Mouse (Mus musculus) small intestine, adult 2 months (tissue): ENCODE measurements around the gene Pgs1. TPM values are rescaled to one million over a fixed set of nuclear protein-coding genes. Genes with fewer than 3 reads are reported as not detected.

Experiments used
- H3K27ac ChIP-seq: fragments of 200-500 bp; 2 replicates; pipeline ENCODE4 v1.5.1; 2012; ENCODE audit warnings: low read depth, low read length, control low read depth, inconsistent platforms; ENCODE audit not compliant: insufficient read depth
- H3K27me3 ChIP-seq: fragments of 200-500 bp; 2 replicates; pipeline ENCODE4 v1.6.1; 2012; ENCODE audit warnings: mild to moderate bottlenecking, moderate library complexity, low read length, inconsistent platforms; ENCODE audit not compliant: control insufficient read depth, insufficient read depth
- H3K36me3 ChIP-seq: fragments of 200-500 bp; 2 replicates; pipeline ENCODE4 v1.6.1; 2012; ENCODE audit warnings: mild to moderate bottlenecking, low read length, control low read depth, inconsistent platforms; ENCODE audit not compliant: control insufficient read depth, insufficient read depth
- H3K4me1 ChIP-seq: fragments of 200-500 bp; 2 replicates; pipeline ENCODE4 v1.6.1; 2012; ENCODE audit warnings: low read length, inconsistent platforms, mixed read lengths; ENCODE audit not compliant: control insufficient read depth, insufficient read depth, insufficient read length
- H3K4me3 ChIP-seq: fragments of 200-500 bp; 2 replicates; pipeline ENCODE4 v1.5.1; 2012; ENCODE audit warnings: low read depth, mild to moderate bottlenecking, control low read depth, inconsistent platforms, low read length, moderate library complexity
- CTCF ChIP-seq: fragments of 200-500 bp; IDR thresholded peaks from 2 replicates; pipeline ENCODE4 v1.5.1; 2012; ENCODE audit warnings: low read depth, mild to moderate bottlenecking, control low read depth, inconsistent platforms, low read length, moderate library complexity, mixed read lengths; ENCODE audit not compliant: insufficient replicate concordance, insufficient read length; ENCODE audit errors: extremely low read depth
- POLR2A ChIP-seq: fragments of 200-500 bp; IDR thresholded peaks from 2 replicates; pipeline ENCODE4 v1.6.1; 2012; ENCODE audit warnings: low read depth, mild to moderate bottlenecking, control low read depth, inconsistent platforms, low read length, moderate library complexity
- WGBS: fragments of 180-500 bp; shearing (Covaris S2); methylation state at CpG from one replicate; pipeline ENCODE4 v1.1.7; 2018; 5-methylcytosine and 5-hydroxymethylcytosine counted together
- polyA plus RNA-seq: library from polyadenylated mRNA; depleted of rRNA; stranded (reverse); fragments of >200 nt; gene quantifications from 2 replicates; pipeline ENCODE4 v1.2.3, GENCODE M21; 2012

The Pgs1 gene
- polyA plus RNA-seq, 1 experiment: 35.0 TPM

DNA sequence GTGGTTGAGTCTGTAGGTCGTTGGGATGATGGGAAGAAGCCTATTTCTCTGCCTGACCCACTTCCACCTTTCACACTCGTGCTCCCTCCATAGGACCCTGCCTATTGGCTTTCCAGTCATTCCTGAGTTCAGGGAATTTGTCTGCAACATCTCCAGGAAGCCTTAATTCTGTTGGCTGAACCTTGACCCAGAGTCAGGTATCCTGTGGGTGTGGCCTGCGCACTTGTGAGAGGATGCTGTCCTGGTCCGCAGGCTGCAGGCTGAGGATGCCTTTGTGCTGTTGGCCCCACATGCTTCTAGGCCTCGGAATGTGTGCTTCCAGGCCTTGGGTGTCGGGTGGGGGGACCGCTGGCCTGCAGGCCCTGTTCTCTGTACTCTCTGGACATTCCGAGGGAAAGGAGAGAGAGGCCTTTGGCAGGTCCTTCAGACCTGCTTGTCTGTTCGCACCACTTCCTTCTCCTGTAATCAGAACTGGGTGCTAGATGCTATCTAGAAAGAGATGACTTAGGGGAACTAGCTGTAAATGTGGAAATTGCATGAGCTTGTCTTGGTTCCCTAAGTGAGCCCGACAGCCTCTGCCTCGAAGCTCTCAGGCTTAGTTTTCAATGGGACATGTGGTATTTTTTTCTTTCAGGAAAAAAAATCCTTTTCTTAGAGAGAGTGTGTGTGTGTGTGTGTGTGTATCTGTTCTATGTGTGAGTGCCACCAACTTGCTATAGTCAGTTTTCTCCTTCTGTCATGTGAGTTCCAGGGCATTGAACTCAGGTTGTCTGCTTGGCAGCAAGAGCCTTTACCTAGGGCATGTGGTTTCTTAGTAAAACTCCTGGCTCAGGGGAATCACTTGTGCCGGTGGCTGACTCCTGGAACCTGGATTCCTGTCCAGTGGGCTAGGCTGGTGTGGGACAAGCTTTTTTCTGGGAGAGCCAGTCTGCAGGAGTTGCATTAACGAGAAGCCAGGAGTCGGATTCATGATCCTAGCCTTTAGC, 7.4 kb downstream of the Pgs1 start:
- H3K4me3 ChIP-seq: no peak overlapping the region
- peaks cover 60% of the 10 kb centered on the region for H3K4me1 ChIP-seq
- WGBS: 53% methylated on average over 14 of the region's 14 CpGs
- H3K36me3 ChIP-seq: peaks cover 1% of the 10 kb centered on the region; the same call in 1 of the 2 replicates
- no peaks in the 10 kb centered on the region for H3K27me3 ChIP-seq
- TF ChIP-seq POLR2A (no peak), CTCF (no peak)
- H3K27ac ChIP-seq: peak overlapping the region; percentile 31

DNA sequence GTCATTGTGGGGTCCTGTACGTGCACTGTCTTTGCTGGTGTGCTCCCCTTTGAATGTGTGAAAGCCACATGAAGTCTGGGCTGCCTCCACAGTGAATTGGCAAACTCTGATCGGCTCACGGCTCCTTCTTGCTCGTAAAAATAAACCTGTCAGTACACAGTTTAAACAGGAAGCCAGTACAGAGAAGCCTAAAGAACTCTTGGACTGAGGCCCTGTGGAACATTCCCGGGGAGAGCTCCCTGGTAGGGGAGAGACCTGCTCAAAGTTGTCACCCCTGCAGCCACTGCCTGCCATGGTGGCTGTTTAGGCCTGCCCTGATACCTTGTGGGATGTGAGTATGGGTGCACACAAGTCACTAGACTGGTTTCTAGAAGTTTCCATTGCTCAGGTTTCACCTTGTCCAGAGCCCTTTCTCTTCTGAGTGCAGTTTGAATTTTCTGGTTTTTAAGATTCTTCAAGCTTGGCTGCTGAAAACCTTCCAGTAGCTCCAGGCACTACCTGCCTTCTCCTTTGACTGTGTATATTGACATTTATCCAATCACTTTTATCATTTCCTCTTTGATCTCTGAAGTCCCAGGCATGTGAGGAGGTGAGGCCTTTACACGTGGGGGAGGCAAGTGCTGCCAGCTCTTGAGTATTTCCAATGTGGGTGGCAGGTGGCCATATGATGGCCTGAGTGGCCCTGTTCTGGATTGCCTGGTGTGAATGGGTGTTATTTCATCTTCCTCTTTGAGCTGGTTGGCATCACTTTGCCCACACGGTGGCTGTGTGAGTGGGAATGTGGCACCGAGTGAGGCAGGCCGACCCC, 8.4 kb downstream of the Pgs1 start:
- peak overlapping the region; percentile 31 for H3K27ac ChIP-seq
- TF ChIP-seq POLR2A: no peak
- no peak for TF ChIP-seq CTCF
- peaks cover 64% of the 10 kb centered on the region for H3K4me1 ChIP-seq
- no peak overlapping the region for H3K4me3 ChIP-seq
- H3K36me3 ChIP-seq: peaks cover 1% of the 10 kb centered on the region; the same call in 1 of the 2 replicates
- H3K27me3 ChIP-seq: no peaks in the 10 kb centered on the region
- WGBS: 39% methylated on average over 9 of the region's 9 CpGs

DNA sequence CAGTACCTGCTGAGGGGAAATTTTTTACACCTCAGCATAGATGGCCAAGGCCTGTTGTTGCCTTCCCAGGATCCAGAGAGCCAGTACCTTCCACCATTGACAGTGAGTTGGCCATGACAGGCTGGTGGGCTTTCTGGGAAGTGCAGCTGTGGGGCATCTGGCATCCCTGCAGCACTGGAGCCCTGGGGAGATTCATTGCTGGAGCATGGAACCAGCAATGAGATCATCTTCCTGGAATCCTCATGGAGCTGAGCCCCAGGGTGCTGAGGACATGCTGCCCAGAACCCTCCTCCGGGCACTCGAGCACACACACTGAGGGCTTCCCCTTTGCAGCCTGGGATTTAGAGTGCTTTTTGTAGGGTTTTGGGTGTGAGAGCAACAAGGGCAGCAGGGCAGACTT, 9.2 kb downstream of the Pgs1 start:
- Histone ChIP-seq H3K4me3 (no peak overlapping the region), H3K4me1 (peaks cover 68% of the 10 kb centered on the region), H3K27me3 (no peaks in the 10 kb centered on the region), H3K36me3 (peaks cover 1% of the 10 kb centered on the region; the same call in 1 of the 2 replicates), H3K27ac (0 out of 2 replicates have a peak overlapping the region, but pooled peaks have one; percentile 7)
- WGBS: 76% methylated on average over 2 of the region's 2 CpGs
- TF ChIP-seq CTCF (no peak), POLR2A (no peak)

DNA sequence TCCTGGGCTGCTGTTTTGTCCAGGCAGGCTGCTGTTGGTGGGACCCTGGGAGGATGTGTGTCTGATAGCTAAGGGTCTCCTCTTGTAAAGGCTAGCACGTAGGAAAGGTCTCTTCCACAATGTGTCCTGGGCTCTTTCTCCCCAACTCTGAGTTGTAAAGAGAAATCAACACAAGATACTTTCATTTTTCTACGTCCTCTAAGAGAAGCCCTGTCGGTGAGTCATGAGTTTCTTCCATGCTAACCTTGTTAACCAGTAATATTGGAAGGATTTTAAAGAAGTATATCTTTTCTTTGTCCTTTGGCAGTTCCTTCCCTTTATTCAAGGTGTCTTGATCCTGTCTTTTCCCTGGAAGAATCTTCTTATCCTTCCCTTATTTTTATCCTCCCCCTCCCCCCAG, 9.6 kb downstream of the Pgs1 start:
- 0 out of 2 replicates have a peak overlapping the region, but pooled peaks have one; percentile 7 for H3K27ac ChIP-seq
- no peak overlapping the region for H3K4me3 ChIP-seq
- WGBS: 63% methylated on average over 3 of the region's 3 CpGs
- no peaks in the 10 kb centered on the region for H3K27me3 ChIP-seq
- TF ChIP-seq POLR2A: no peak
- no peak for TF ChIP-seq CTCF
- peaks cover 1% of the 10 kb centered on the region; the same call in 1 of the 2 replicates for H3K36me3 ChIP-seq
- peaks cover 67% of the 10 kb centered on the region for H3K4me1 ChIP-seq

DNA sequence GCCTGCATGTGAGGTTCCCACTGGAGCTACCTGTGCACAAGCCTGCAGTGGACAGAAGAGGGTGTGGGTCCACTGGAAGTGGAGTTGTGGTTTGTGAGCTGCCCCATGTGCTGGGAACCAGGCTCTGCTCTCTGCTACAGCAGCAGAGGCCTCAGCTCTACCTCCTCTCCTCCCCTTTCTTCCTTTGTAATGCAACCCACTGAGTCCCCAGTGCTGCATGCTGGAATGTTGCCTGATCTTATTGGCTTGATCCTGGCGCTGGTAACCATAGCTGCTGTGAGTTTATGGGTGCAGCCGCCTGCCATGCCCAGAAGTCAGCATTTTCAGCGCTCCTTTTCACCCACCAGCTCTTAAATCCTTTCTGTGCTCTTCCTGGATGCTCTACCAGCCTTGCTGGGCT, 10.0 kb downstream of the Pgs1 start:
- H3K4me1 ChIP-seq: peaks cover 71% of the 10 kb centered on the region
- TF ChIP-seq CTCF: no peak
- TF ChIP-seq POLR2A: no peak
- WGBS: 72% methylated on average over 3 of the region's 3 CpGs
- H3K27me3 ChIP-seq: no peaks in the 10 kb centered on the region
- no peak overlapping the region for H3K27ac ChIP-seq
- peaks cover 6% of the 10 kb centered on the region for H3K36me3 ChIP-seq
- no peak overlapping the region for H3K4me3 ChIP-seq

DNA sequence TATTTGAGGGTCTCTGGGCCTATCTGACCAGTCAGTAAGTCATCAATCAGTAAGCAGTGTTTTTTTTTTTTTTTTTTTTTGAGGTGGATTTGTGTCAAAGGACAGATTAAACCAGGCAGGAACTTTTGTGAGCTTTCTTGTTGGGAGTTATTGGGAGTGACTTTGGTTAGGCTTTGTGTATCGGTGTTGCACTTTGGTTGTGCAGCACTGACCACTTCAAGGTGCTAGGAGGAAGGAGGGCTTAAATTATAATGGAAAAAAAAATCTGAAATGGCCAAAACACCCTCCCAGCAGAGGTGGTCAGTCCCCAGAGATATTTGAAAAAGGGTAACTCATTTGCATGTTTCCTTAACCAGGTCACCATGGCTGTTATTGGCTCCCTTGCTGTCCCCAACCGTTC, 11.0 kb downstream of the Pgs1 start:
- Histone ChIP-seq H3K36me3 (peaks cover 16% of the 10 kb centered on the region), H3K27me3 (no peaks in the 10 kb centered on the region), H3K4me1 (peaks cover 68% of the 10 kb centered on the region), H3K27ac (no peak overlapping the region), H3K4me3 (no peak overlapping the region)
- 91% methylated on average over 2 of the region's 2 CpGs for WGBS
- TF ChIP-seq POLR2A (no peak), CTCF (no peak)
